Mouse (Mus musculus) heart, postnatal 0 days (tissue): ENCODE measurements around the gene Gm11985. TPM values are rescaled to one million over a fixed set of nuclear protein-coding genes. Genes with fewer than 3 reads are reported as not detected.

Experiments
- ATAC-seq: fragments of 200-750 bp; cut with Nextera tagmentation; 2 replicates; pipeline ENCODE4 v1.8.0; 2017; ENCODE audit warnings: low read depth, moderate number of reproducible peaks, moderate library complexity; ENCODE audit not compliant: insufficient read depth
- DNase-seq: peaks from one replicate; pipeline ENCODE4 v3.0.0-alpha.2; 2016; ENCODE audit warnings: low spot score
- H3K27ac ChIP-seq: fragments of 300-500 bp; sonication (generic); 2 replicates; pipeline ENCODE4 v1.5.1; 2014; ENCODE audit warnings: low read depth, mild to moderate bottlenecking
- H3K27me3 ChIP-seq: fragments of 300-500 bp; sonication (generic); 2 replicates; pipeline ENCODE4 v1.6.1; 2014; ENCODE audit warnings: low read length, mixed read lengths; ENCODE audit not compliant: control insufficient read depth, insufficient read depth
- H3K36me3 ChIP-seq: fragments of 300-500 bp; sonication (generic); replicated peaks from 2 replicates; pipeline ENCODE4 v1.6.1; 2014; ENCODE audit warnings: low read length, mixed read lengths; ENCODE audit not compliant: control insufficient read depth, insufficient read depth
- H3K4me1 ChIP-seq: fragments of 300-500 bp; sonication (generic); 2 replicates; pipeline ENCODE4 v1.6.1; 2014; ENCODE audit warnings: antibody characterized with exemption; ENCODE audit not compliant: control insufficient read depth, insufficient read depth
- H3K4me2 ChIP-seq: fragments of 300-500 bp; sonication (generic); 2 replicates; pipeline ENCODE4 v1.6.1; 2014; ENCODE audit warnings: low read depth, mild to moderate bottlenecking, low read length, moderate library complexity
- H3K4me3 ChIP-seq: fragments of 300-500 bp; sonication (generic); 2 replicates; pipeline ENCODE4 v1.5.1; 2014; ENCODE audit warnings: low read depth, low read length
- H3K9ac ChIP-seq: fragments of 300-500 bp; sonication (generic); replicated peaks from 2 replicates; pipeline ENCODE4 v1.6.1; 2014; ENCODE audit warnings: low read depth, low read length, mixed read lengths
- H3K9me3 ChIP-seq: fragments of 300-500 bp; sonication (generic); replicated peaks from 2 replicates; pipeline ENCODE4 v1.6.1; 2016; ENCODE audit warnings: low read length; ENCODE audit not compliant: control insufficient read depth
- CTCF ChIP-seq: IDR thresholded peaks from 2 replicates; pipeline ENCODE4 v1.5.1; 2016; ENCODE audit warnings: antibody characterized with exemption, control low read depth, low read depth
- EP300 ChIP-seq: IDR thresholded peaks from 2 replicates; pipeline ENCODE4 v1.6.1; 2016; ENCODE audit warnings: antibody characterized with exemption, low read depth
- WGBS: fragments of 180-500 bp; shearing (Covaris S2); extraction: QIAGEN DNeasy Blood & Tissue Kit; methylation state at CpG from one replicate; pipeline ENCODE4 v1.1.7; 2014; 5-methylcytosine and 5-hydroxymethylcytosine counted together
- polyA plus RNA-seq: library from polyadenylated mRNA; unstranded; fragments of >200 nt; fragmentation: Nextera tagmentation; extraction: Ambion mirVana; gene quantifications from 2 replicates; pipeline ENCODE4 v1.2.1, GENCODE M21; 2015
- total RNA-seq: library from RNA; depleted of rRNA; stranded (reverse); fragments of >200 nt; gene quantifications from 2 replicates; pipeline ENCODE4 v1.2.3, GENCODE M21; 2014; ENCODE audit warnings: low replicate concordance; rRNA removed

Gm11985 gene
- total RNA-seq, result not detected in 2 replicates
- not detected in 2 replicates for polyA plus RNA-seq

- TF ChIP-seq EP300 (no peak), CTCF (no peak)
- Histone ChIP-seq H3K4me3 (no peak within 1 kb of the TSS), H3K9me3 (no peaks in the 10 kb centered on the region), H3K4me2 (no peak within 1 kb of the TSS), H3K27ac (no peak within 1 kb of the TSS), H3K27me3 (0 out of 2 replicates have a peak, but pooled peaks cover 3% of the 10 kb centered on the region), H3K36me3 (no peaks in the 10 kb centered on the region), H3K4me1 (no peaks in the 10 kb centered on the region), H3K9ac (no peak within 1 kb of the TSS)
- 77% methylated on average over 13 of the region's 13 CpGs for WGBS
- ATAC-seq (no peak), DNase-seq (no peak)
Measured at GRCm38 (mm10) chr11:7188469-7188868, at the start of gene Gm11985. Gm11985 (minus strand) TSS chr11:7188569.

DNA sequence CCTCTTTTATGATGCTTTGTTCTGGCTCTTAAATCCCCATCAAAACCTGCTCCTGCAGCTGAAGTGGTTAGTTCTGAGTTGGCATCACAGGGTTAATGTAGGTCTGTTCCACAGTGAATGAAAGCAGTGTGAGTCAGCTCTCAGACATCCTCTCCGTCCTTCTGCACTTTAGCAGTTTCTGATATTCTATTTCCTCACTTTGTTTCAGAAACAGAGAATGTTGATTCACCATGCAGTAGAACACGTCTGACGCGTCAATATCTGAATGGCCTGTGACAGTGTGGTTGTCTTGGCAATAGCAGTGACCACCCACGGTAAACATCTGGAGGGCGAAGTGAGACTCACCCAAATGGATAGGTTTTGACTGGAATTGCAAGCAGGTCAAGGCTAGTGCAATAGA is 49.3 kb upstream of the Gm11985 start:
- Histone ChIP-seq H3K36me3 (no peaks in the 10 kb centered on the region), H3K9ac (no peak overlapping the region), H3K4me1 (no peaks in the 10 kb centered on the region), H3K27me3 (no peaks in the 10 kb centered on the region), H3K27ac (peak overlapping the region; percentile 51; the same call in 1 of the 2 replicates), H3K4me3 (no peak overlapping the region), H3K4me2 (no peak overlapping the region), H3K9me3 (no peaks in the 10 kb centered on the region)
- ATAC-seq (peak; percentile 69), DNase-seq (peak; percentile 69)
- WGBS, result 43% methylated on average over 6 of the region's 6 CpGs
- TF ChIP-seq CTCF (no peak), EP300 (no peak)

DNA sequence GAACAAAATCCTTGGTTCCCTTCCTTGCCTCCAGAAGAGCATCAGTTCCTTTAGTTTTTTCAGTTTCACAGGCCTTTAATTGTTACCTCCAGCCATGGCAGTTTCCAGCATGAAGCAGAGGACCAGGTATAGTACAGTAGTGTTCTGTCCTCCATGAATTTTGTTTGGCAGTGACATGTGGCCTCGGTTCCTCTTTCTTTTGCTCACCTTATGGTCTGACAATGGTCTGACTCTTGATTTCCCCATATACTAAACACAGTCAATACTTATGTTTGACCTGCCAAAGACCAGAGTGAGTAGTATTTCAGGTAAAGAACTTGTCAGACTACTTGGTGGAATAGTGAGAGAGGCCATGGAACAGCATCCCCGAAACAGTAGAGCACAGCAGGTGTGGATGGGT is 48.4 kb upstream of the Gm11985 start:
- 77% methylated on average over 2 of the region's 2 CpGs for WGBS
- Histone ChIP-seq H3K36me3 (no peaks in the 10 kb centered on the region), H3K27me3 (no peaks in the 10 kb centered on the region), H3K4me3 (no peak overlapping the region), H3K27ac (no peak overlapping the region), H3K9me3 (no peaks in the 10 kb centered on the region), H3K9ac (no peak overlapping the region), H3K4me2 (no peak overlapping the region), H3K4me1 (no peaks in the 10 kb centered on the region)
- no peak for ATAC-seq
- TF ChIP-seq EP300 (no peak), CTCF (no peak)
- DNase-seq, result no peak

- Histone ChIP-seq H3K36me3 (no peaks in the 10 kb centered on the region), H3K4me2 (no peak overlapping the region), H3K4me1 (no peaks in the 10 kb centered on the region), H3K4me3 (no peak overlapping the region), H3K9ac (no peak overlapping the region), H3K27ac (0 out of 2 replicates have a peak overlapping the region, but pooled peaks have one; percentile 6), H3K9me3 (no peaks in the 10 kb centered on the region), H3K27me3 (no peaks in the 10 kb centered on the region)
- ATAC-seq (no peak), DNase-seq (no peak)
- 45% methylated on average over 3 of the region's 3 CpGs for WGBS
- TF ChIP-seq CTCF (no peak), EP300 (no peak)
Measured at GRCm38 (mm10) chr11:7234981-7235609, 46.7 kb upstream of the Gm11985 start.

DNA sequence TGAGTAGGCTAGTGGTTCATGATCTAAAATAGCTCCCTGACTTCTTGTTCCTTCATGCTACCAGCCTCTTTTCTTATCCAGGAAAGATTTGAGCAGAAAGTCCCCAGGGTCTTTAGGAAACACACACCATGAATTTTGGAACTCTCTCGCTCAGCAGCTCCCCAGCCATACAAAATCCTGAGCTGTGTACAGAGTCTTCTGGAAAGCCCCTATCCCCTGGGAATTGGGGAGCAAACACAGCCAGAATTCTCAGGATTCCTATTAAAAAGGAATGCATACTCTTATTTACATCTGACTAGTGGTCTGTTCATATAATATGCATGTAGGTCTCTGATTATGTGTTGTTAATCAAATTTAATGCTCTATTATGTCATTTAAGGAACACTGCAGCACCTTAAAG is 46.1 kb upstream of the Gm11985 start:
- Histone ChIP-seq H3K4me1 (no peaks in the 10 kb centered on the region), H3K27me3 (no peaks in the 10 kb centered on the region), H3K9ac (no peak overlapping the region), H3K27ac (no peak overlapping the region), H3K36me3 (no peaks in the 10 kb centered on the region), H3K4me3 (no peak overlapping the region), H3K4me2 (no peak overlapping the region), H3K9me3 (no peaks in the 10 kb centered on the region)
- no peak for ATAC-seq
- 58% methylated on average over 1 of the region's 1 CpGs for whole genome bisulfite sequencing
- TF ChIP-seq EP300 (no peak), CTCF (no peak)
- DNase-seq, result no peak

DNA sequence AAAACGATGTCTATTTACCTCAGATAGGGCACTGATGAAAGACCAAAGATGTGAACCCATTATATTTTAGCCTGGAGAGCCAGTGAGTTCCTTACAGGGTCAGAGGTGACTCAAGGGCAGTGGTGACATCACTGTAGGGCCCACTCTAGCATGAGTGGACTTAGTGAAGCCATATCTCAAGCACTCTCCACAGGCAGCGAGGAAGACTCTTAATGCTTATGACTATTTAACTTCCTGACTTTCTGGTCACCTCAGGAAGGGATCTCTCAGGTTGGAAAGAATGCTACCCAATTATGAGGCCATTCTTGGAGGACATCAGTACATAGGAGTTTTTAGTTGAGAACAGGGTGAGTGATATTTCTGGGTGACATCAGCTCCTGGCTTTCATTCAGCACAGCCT is 45.0 kb upstream of the Gm11985 start:
- Histone ChIP-seq H3K4me1 (no peaks in the 10 kb centered on the region), H3K9ac (no peak overlapping the region), H3K9me3 (no peaks in the 10 kb centered on the region), H3K27me3 (no peaks in the 10 kb centered on the region), H3K36me3 (no peaks in the 10 kb centered on the region), H3K4me3 (no peak overlapping the region), H3K27ac (no peak overlapping the region), H3K4me2 (no peak overlapping the region)
- WGBS, result 64% methylated on average over 2 of the region's 2 CpGs
- TF ChIP-seq CTCF (no peak), EP300 (no peak)
- no peak for DNase-seq
- ATAC-seq, result no peak
